Mouse (Mus musculus) lung, adult 2 months (tissue): Measurements from ENCODE around the gene Ptprg. TPM values are rescaled to one million over a fixed set of nuclear protein-coding genes. Genes with fewer than 3 reads are reported as not detected.

ENCODE experiments used
- DNase-seq: peaks from one replicate; pipeline ENCODE4 v3.0.0; 2022
- H3K4me1 ChIP-seq: fragments of 200-500 bp; 2 replicates; pipeline ENCODE4 v1.6.1; 2011; ENCODE audit warnings: low read length; ENCODE audit not compliant: control insufficient read depth, insufficient read depth
- H3K4me3 ChIP-seq: fragments of 200-500 bp; replicated peaks from 2 replicates; pipeline ENCODE3; 2011; ENCODE audit warnings: low read depth, mild to moderate bottlenecking, control low read depth, low read length; ENCODE audit errors: extremely low read depth
- CTCF ChIP-seq: fragments of 200-500 bp; IDR thresholded peaks from 2 replicates; pipeline ENCODE4 v1.5.1; 2011; ENCODE audit warnings: mild to moderate bottlenecking, low read length, control low read depth; ENCODE audit not compliant: insufficient read depth
- POLR2A ChIP-seq: fragments of 200-500 bp; IDR thresholded peaks from 2 replicates; pipeline ENCODE4 v1.6.1; 2011; ENCODE audit warnings: low read depth, mild to moderate bottlenecking, control low read depth, low read length, borderline replicate concordance; ENCODE audit errors: extremely low read depth
- WGBS: fragments of 180-500 bp; shearing (Covaris S2); methylation state at CpG from one replicate; pipeline ENCODE4 v1.1.7; 2018; 5-methylcytosine and 5-hydroxymethylcytosine counted together
- polyA plus RNA-seq: library from polyadenylated mRNA; depleted of rRNA; stranded (reverse); fragments of >200 nt; gene quantifications from 2 replicates; pipeline ENCODE4 v1.2.3, GENCODE M21; 2012

The Ptprg gene
- polyA plus RNA-seq, 1 experiment, result 79.9 TPM

- TF ChIP-seq POLR2A, result no peak
- no peak for TF ChIP-seq CTCF
- Histone ChIP-seq H3K4me3 (no peak overlapping the region), H3K4me1 (no peaks in the 10 kb centered on the region; the same call in 1 of the 2 replicates)
- WGBS, result 48% methylated on average over 4 of the region's 4 CpGs
- DNase-seq, result no peak
Observed at GRCm38 (mm10) chr14:11754656-11755055, 201.3 kb downstream of the Ptprg start.

- whole genome bisulfite sequencing, result 88% methylated on average over 6 of the region's 6 CpGs
- TF ChIP-seq CTCF (no peak), POLR2A (no peak)
Observed at GRCm38 (mm10) chr14:11758185-11758584, 204.9 kb downstream of the Ptprg start.

GRCm38 (mm10) chr14:11759356-11759755 is 206.0 kb downstream of the Ptprg start:
- WGBS, result 89% methylated on average over 1 of the region's 1 CpGs

More at GRCm38 (mm10) chr14:11758185-11758584, 204.9 kb downstream of the Ptprg start:
- no peak for DNase-seq
- no peak overlapping the region for H3K4me3 ChIP-seq
- H3K4me1 ChIP-seq, result no peaks in the 10 kb centered on the region; the same call in 1 of the 2 replicates

GRCm38 (mm10) chr14:11762995-11763394 is 209.7 kb downstream of the Ptprg start:
- 64% methylated on average over 7 of the region's 7 CpGs for WGBS
- DNase-seq, result no peak
- Histone ChIP-seq H3K4me3 (no peak overlapping the region), H3K4me1 (no peaks in the 10 kb centered on the region)
- TF ChIP-seq CTCF (no peak), POLR2A (no peak)

More at GRCm38 (mm10) chr14:11759356-11759755, 206.0 kb downstream of the Ptprg start:
- DNase-seq, result no peak
- TF ChIP-seq POLR2A, result no peak
- TF ChIP-seq CTCF, result no peak
- H3K4me1 ChIP-seq, result no peaks in the 10 kb centered on the region; the same call in 1 of the 2 replicates
- H3K4me3 ChIP-seq, result no peak overlapping the region

GRCm38 (mm10) chr14:11772736-11773135 is 219.4 kb downstream of the Ptprg start:
- 39% methylated on average over 5 of the region's 5 CpGs for WGBS
- no peak overlapping the region for H3K4me3 ChIP-seq
- no peak for DNase-seq
- H3K4me1 ChIP-seq, result peaks cover 10% of the 10 kb centered on the region
- TF ChIP-seq POLR2A (no peak), CTCF (no peak)

- 45% methylated on average over 4 of the region's 4 CpGs for WGBS
- TF ChIP-seq POLR2A (no peak), CTCF (no peak)
- Histone ChIP-seq H3K4me1 (peaks cover 10% of the 10 kb centered on the region), H3K4me3 (no peak overlapping the region)
- DNase-seq, result no peak
Observed at GRCm38 (mm10) chr14:11774476-11775037, 221.2 kb downstream of the Ptprg start.

- no peak for TF ChIP-seq POLR2A
- TF ChIP-seq CTCF, result no peak
- peaks cover 10% of the 10 kb centered on the region for H3K4me1 ChIP-seq
- WGBS, result 42% methylated on average over 11 of the region's 11 CpGs
- DNase-seq, result peak; percentile 48
- H3K4me3 ChIP-seq, result no peak overlapping the region
Observed at GRCm38 (mm10) chr14:11775204-11775603, 221.9 kb downstream of the Ptprg start.

- H3K4me3 ChIP-seq, result no peak overlapping the region
- 73% methylated on average over 6 of the region's 6 CpGs for WGBS
- H3K4me1 ChIP-seq, result peaks cover 15% of the 10 kb centered on the region
- TF ChIP-seq CTCF (no peak), POLR2A (no peak)
- no peak for DNase-seq
Observed at GRCm38 (mm10) chr14:11775951-11776495, 222.7 kb downstream of the Ptprg start.

GRCm38 (mm10) chr14:11776566-11776965 is 223.2 kb downstream of the Ptprg start:
- DNase-seq, result no peak
- Histone ChIP-seq H3K4me3 (no peak overlapping the region), H3K4me1 (peaks cover 15% of the 10 kb centered on the region)
- 91% methylated on average over 6 of the region's 6 CpGs for WGBS
- no peak for TF ChIP-seq POLR2A
- TF ChIP-seq CTCF, result no peak

GRCm38 (mm10) chr14:11791190-11791589 is 237.9 kb downstream of the Ptprg start:
- TF ChIP-seq POLR2A (no peak), CTCF (no peak)
- 46% methylated on average over 4 of the region's 4 CpGs for WGBS
- DNase-seq, result no peak
- no peaks in the 10 kb centered on the region for H3K4me1 ChIP-seq
- no peak overlapping the region for H3K4me3 ChIP-seq
